Mouse (Mus musculus) layer of hippocampus, adult 8-10 months (tissue): ENCODE measurements around the gene Fgfr2. TPM values are rescaled to one million over a fixed set of nuclear protein-coding genes. Genes with fewer than 3 reads are reported as not detected.
"Not testable (repeated sequence)": the region's sequence is repeated elsewhere in the genome, so short reads cannot be mapped to it uniquely, and the experiment has no call there.

Source experiments
- DNase-seq, 2 experiments: peaks; one replicate each; pipeline ENCODE4 v3.0.0; 2022; ENCODE audit warnings: low spot score in 2 of 2
- total RNA-seq, 4 experiments: library from RNA; stranded (reverse); gene quantifications; 2 replicates each; pipeline ENCODE4 v1.2.4; 2022

Gene Fgfr2
- total RNA-seq, 4 experiments from 2014 or later, result 60.7 to 72.9 (median 65.8) TPM

GRCm38 (mm10) chr7:130606958-130607357 lies 2516.2 kb downstream of the Fgfr2 start:
- no peak for DNase-seq

GRCm38 (mm10) chr7:130605111-130605510 lies 2518.0 kb downstream of the Fgfr2 start:
- no peak for DNase-seq

- DNase-seq, result peak in 1 of 2 experiments; percentile 24
These were observed 2518.8 kb downstream of the Fgfr2 start for GRCm38 (mm10) chr7:130604390-130604789.

GRCm38 (mm10) chr7:130603556-130603955 lies 2519.6 kb downstream of the Fgfr2 start:
- peak; percentile 74 to 79 for DNase-seq

- DNase-seq, result no peak
These were observed 2520.3 kb downstream of the Fgfr2 start for GRCm38 (mm10) chr7:130602804-130603203.

GRCm38 (mm10) chr7:130600546-130600945 lies 2522.6 kb downstream of the Fgfr2 start:
- no peak for DNase-seq

- DNase-seq, result no peak
These were observed 2523.1 kb downstream of the Fgfr2 start for GRCm38 (mm10) chr7:130600074-130600473.

GRCm38 (mm10) chr7:130597546-130597945 lies 2525.6 kb downstream of the Fgfr2 start:
- no peak for DNase-seq

- not testable (repeated sequence) for DNase-seq
These were observed 2526.9 kb downstream of the Fgfr2 start for GRCm38 (mm10) chr7:130596079-130596855.

- not testable (repeated sequence) for DNase-seq
These were observed 2529.5 kb downstream of the Fgfr2 start for GRCm38 (mm10) chr7:130593375-130594239.

GRCm38 (mm10) chr7:130592975-130593374 lies 2530.2 kb downstream of the Fgfr2 start:
- not testable (repeated sequence) for DNase-seq

- no peak for DNase-seq
These were observed 2532.2 kb downstream of the Fgfr2 start for GRCm38 (mm10) chr7:130590845-130591437.

GRCm38 (mm10) chr7:130590081-130590828 lies 2532.9 kb downstream of the Fgfr2 start:
- DNase-seq, result peak in 1 of 2 experiments; percentile 50

- no peak for DNase-seq
These were observed 2536.6 kb downstream of the Fgfr2 start for GRCm38 (mm10) chr7:130586521-130587072.

- DNase-seq, result no peak
These were observed 2544.5 kb downstream of the Fgfr2 start for GRCm38 (mm10) chr7:130578607-130579006.

GRCm38 (mm10) chr7:130578066-130578465 lies 2545.1 kb downstream of the Fgfr2 start:
- DNase-seq, result no peak

- DNase-seq, result no peak
These were observed 2545.7 kb downstream of the Fgfr2 start, which contains the start of gene Tacc2 for GRCm38 (mm10) chr7:130577388-130578003. Tacc2 (plus strand) TSS chr7:130577438.

- no peak for DNase-seq
These were observed 2546.2 kb downstream of the Fgfr2 start for GRCm38 (mm10) chr7:130576981-130577380.

GRCm38 (mm10) chr7:130574211-130574991 lies 2548.7 kb downstream of the Fgfr2 start:
- no peak for DNase-seq
